Mouse (Mus musculus) liver, embryonic 11.5 days (tissue): ENCODE measurements at regions not wholly inside any gene's neighbourhood (a gene's known extent, or its start where the extent isn't known, plus 50 kb on each side); places are given as distances from the start of the nearest gene placed in this dataset.

Source experiments
- ATAC-seq: fragments of 200-750 bp; cut with Nextera tagmentation; replicated peaks from 2 replicates; pipeline ENCODE4 v1.8.0; 2017; ENCODE audit warnings: moderate number of reproducible peaks, mild to moderate bottlenecking, moderate TSS enrichment, moderate library complexity; ENCODE audit not compliant: low FRiP score
- DNase-seq: peaks from one replicate; pipeline ENCODE4 v3.0.0-alpha.2; 2017; ENCODE audit warnings: low spot score
- H3K27ac ChIP-seq: fragments of 300-500 bp; sonication (generic); 2 replicates; pipeline ENCODE4 v1.5.1; 2014; ENCODE audit warnings: mild to moderate bottlenecking, low read depth, low read length, control low read depth
- H3K27me3 ChIP-seq: fragments of 300-500 bp; sonication (generic); replicated peaks from 2 replicates; pipeline ENCODE4 v1.6.1; 2014; ENCODE audit warnings: low read length, mixed read lengths; ENCODE audit not compliant: control insufficient read depth, insufficient read depth
- H3K36me3 ChIP-seq: fragments of 300-500 bp; sonication (generic); 2 replicates; pipeline ENCODE4 v1.6.1; 2014; ENCODE audit warnings: mild to moderate bottlenecking, low read length, moderate library complexity, mixed read lengths; ENCODE audit not compliant: control insufficient read depth, insufficient read depth
- H3K4me1 ChIP-seq: fragments of 300-500 bp; sonication (generic); replicated peaks from 2 replicates; pipeline ENCODE4 v1.6.1; 2014; ENCODE audit warnings: low read length, mixed read lengths; ENCODE audit not compliant: control insufficient read depth, insufficient read depth
- H3K4me2 ChIP-seq: fragments of 300-500 bp; sonication (generic); 2 replicates; pipeline ENCODE4 v1.6.1; 2014; ENCODE audit warnings: mild to moderate bottlenecking, control low read depth, moderate library complexity
- H3K4me3 ChIP-seq: fragments of 300-500 bp; sonication (generic); 2 replicates; pipeline ENCODE4 v1.5.1; 2014; ENCODE audit warnings: low read depth, low read length, control low read depth
- H3K9ac ChIP-seq: fragments of 300-500 bp; sonication (generic); 2 replicates; pipeline ENCODE4 v1.6.1; 2014; ENCODE audit warnings: low read depth, low read length, control low read depth
- H3K9me3 ChIP-seq: fragments of 300-500 bp; sonication (generic); 2 replicates; pipeline ENCODE4 v1.6.1; 2016; ENCODE audit warnings: low read length, inconsistent platforms, mixed read lengths; ENCODE audit not compliant: control insufficient read depth
- WGBS: fragments of 180-500 bp; shearing (Covaris S2); extraction: QIAGEN DNeasy Blood & Tissue Kit; methylation state at CpG from one replicate; pipeline ENCODE4 v1.1.7; 2014; 5-methylcytosine and 5-hydroxymethylcytosine counted together

GRCm38 (mm10) chr10:38419771-38420170, 401.8 kb downstream of the Rfpl4b start:
- H3K9me3 ChIP-seq = no peaks in the 10 kb centered on the region
- H3K4me1 ChIP-seq = no peaks in the 10 kb centered on the region
- no peak overlapping the region for H3K4me2 ChIP-seq
- no peaks in the 10 kb centered on the region for H3K36me3 ChIP-seq
- no peaks in the 10 kb centered on the region for H3K27me3 ChIP-seq
- H3K9ac ChIP-seq = no peak overlapping the region
- ATAC-seq (no peak), DNase-seq (no peak)
- no peak overlapping the region for H3K27ac ChIP-seq
- H3K4me3 ChIP-seq = no peak overlapping the region

GRCm38 (mm10) chr10:38383161-38383560, 438.4 kb downstream of the Rfpl4b start:
- Histone ChIP-seq H3K4me2 (no peak overlapping the region), H3K9ac (no peak overlapping the region), H3K27ac (no peak overlapping the region), H3K36me3 (no peaks in the 10 kb centered on the region), H3K4me3 (no peak overlapping the region), H3K27me3 (no peaks in the 10 kb centered on the region), H3K9me3 (no peaks in the 10 kb centered on the region), H3K4me1 (no peaks in the 10 kb centered on the region)
- ATAC-seq (peak; percentile 86), DNase-seq (no peak)
- WGBS = 20% methylated on average over 2 of the region's 2 CpGs

GRCm38 (mm10) chr10:38381873-38382296, 439.7 kb downstream of the Rfpl4b start:
- ATAC-seq (no peak), DNase-seq (no peak)
- Histone ChIP-seq H3K4me1 (no peaks in the 10 kb centered on the region), H3K36me3 (no peaks in the 10 kb centered on the region), H3K4me3 (no peak overlapping the region), H3K27me3 (no peaks in the 10 kb centered on the region), H3K9me3 (no peaks in the 10 kb centered on the region), H3K27ac (no peak overlapping the region), H3K4me2 (no peak overlapping the region), H3K9ac (no peak overlapping the region)
- 81% methylated on average over 7 of the region's 7 CpGs for WGBS

- Histone ChIP-seq H3K4me3 (no peak overlapping the region), H3K27me3 (no peaks in the 10 kb centered on the region), H3K36me3 (no peaks in the 10 kb centered on the region), H3K4me2 (no peak overlapping the region), H3K9me3 (no peaks in the 10 kb centered on the region), H3K27ac (no peak overlapping the region), H3K4me1 (no peaks in the 10 kb centered on the region), H3K9ac (no peak overlapping the region)
- ATAC-seq = no peak
- 72% methylated on average over 2 of the region's 2 CpGs for WGBS
- DNase-seq = no peak
These were observed 441.2 kb downstream of the Rfpl4b start for GRCm38 (mm10) chr10:38380388-38380787.

DNA sequence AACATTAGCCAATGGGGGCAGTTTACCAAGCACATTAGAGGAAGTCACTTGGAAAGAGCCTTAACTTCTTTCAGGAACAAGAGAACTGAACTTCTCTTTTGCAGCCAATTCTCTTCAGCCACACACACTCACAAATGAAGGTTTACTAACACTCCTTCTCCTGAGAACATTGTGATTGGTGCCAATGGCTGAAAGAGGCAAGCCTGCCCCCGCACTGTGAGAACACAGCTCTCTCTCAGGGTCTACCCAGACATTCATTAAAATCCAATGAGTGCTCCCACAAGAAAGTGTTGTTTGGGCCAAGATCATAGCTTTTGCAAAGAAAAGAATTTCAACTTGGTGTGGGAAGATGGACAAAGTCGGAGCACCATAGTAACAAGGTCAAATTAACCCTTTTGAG, 454.8 kb downstream of the Rfpl4b start:
- WGBS = 84% methylated on average over 2 of the region's 2 CpGs

DNA sequence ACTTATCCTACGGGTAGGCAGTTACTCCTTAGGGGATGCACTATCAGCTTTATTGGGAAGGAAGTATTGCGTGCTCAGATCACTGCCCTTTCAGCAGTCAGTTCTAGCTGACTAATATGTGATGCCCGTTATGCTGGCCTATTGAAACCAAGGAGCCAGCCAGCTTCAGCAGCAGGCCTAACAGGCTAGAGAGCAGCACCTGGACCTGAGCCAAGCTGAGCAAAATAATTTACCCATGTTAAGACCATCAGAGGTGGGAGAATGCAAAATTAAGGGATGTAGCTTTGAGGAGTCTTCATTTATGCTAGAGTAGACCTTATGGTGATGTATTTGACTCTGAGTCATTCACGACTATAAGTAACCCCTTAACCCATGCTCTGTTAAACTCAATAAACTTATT, 456.7 kb downstream of the Rfpl4b start:
- 70% methylated on average over 4 of the region's 4 CpGs for WGBS
- H3K27ac ChIP-seq = no peak overlapping the region
- no peak overlapping the region for H3K9ac ChIP-seq
- no peaks in the 10 kb centered on the region for H3K27me3 ChIP-seq
- no peaks in the 10 kb centered on the region for H3K4me1 ChIP-seq
- no peak for ATAC-seq
- no peak overlapping the region for H3K4me2 ChIP-seq
- no peak for DNase-seq
- no peak overlapping the region for H3K4me3 ChIP-seq
- no peaks in the 10 kb centered on the region for H3K36me3 ChIP-seq
- no peaks in the 10 kb centered on the region for H3K9me3 ChIP-seq

More for the DNA sequence above, 454.8 kb downstream of the Rfpl4b start:
- ATAC-seq (no peak), DNase-seq (no peak)
- Histone ChIP-seq H3K27me3 (no peaks in the 10 kb centered on the region), H3K4me3 (no peak overlapping the region), H3K27ac (no peak overlapping the region), H3K4me1 (no peaks in the 10 kb centered on the region), H3K36me3 (no peaks in the 10 kb centered on the region), H3K9me3 (no peaks in the 10 kb centered on the region), H3K9ac (no peak overlapping the region), H3K4me2 (no peak overlapping the region)

GRCm38 (mm10) chr10:38357539-38358232, 463.9 kb downstream of the Rfpl4b start:
- Histone ChIP-seq H3K4me1 (no peaks in the 10 kb centered on the region), H3K4me3 (no peak overlapping the region), H3K9me3 (no peaks in the 10 kb centered on the region), H3K27ac (no peak overlapping the region), H3K4me2 (no peak overlapping the region), H3K27me3 (no peaks in the 10 kb centered on the region), H3K9ac (no peak overlapping the region), H3K36me3 (no peaks in the 10 kb centered on the region)
- no peak for DNase-seq
- 55% methylated on average over 1 of the region's 1 CpGs for WGBS
- no peak for ATAC-seq

- Histone ChIP-seq H3K27me3 (no peaks in the 10 kb centered on the region), H3K4me3 (no peak overlapping the region), H3K36me3 (no peaks in the 10 kb centered on the region), H3K27ac (no peak overlapping the region), H3K9me3 (no peaks in the 10 kb centered on the region), H3K9ac (no peak overlapping the region), H3K4me1 (no peaks in the 10 kb centered on the region), H3K4me2 (no peak overlapping the region)
- ATAC-seq (no peak), DNase-seq (no peak)
- WGBS = 54% methylated on average over 2 of the region's 2 CpGs
These were observed 467.6 kb downstream of the Rfpl4b start for GRCm38 (mm10) chr10:38353973-38354372.

DNA sequence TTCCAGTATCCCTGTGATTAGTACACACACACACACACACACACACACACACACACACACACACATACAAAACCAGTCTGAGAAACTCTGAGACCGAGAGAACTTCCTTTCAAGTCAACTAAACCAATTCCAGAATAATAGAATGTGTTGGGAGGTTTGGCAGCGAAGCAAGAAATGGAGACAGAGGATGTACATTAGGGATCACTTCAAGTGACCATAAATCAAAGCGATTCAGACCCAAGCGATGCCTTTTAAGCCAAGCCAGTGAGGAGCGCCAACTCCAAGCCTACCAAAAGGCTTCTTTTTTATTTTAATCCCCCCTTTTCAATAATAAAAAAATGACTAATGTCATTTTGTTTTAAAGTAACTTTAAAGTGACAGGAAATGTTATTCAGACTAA, 468.1 kb downstream of the Rfpl4b start:
- H3K9me3 ChIP-seq = no peaks in the 10 kb centered on the region
- H3K27me3 ChIP-seq = no peaks in the 10 kb centered on the region
- no peak overlapping the region for H3K4me3 ChIP-seq
- 74% methylated on average over 5 of the region's 5 CpGs for WGBS
- ATAC-seq (no peak), DNase-seq (no peak)
- no peaks in the 10 kb centered on the region for H3K4me1 ChIP-seq
- H3K36me3 ChIP-seq = no peaks in the 10 kb centered on the region
- H3K9ac ChIP-seq = no peak overlapping the region
- no peak overlapping the region for H3K4me2 ChIP-seq
- H3K27ac ChIP-seq = no peak overlapping the region
